Mouse (Mus musculus) activated CD4-positive, CD25-positive, alpha-beta regulatory T cell, adult 4 months (primary cell): ENCODE measurements around the gene Acsl1. TPM values are rescaled to one million over a fixed set of nuclear protein-coding genes. Genes with fewer than 3 reads are reported as not detected.
"Not testable (repeated sequence)": the region's sequence is repeated elsewhere in the genome, so short reads cannot be mapped to it uniquely, and the experiment has no call there.

Experiments
- ATAC-seq: one replicate; pipeline ENCODE4 v1.8.0; 2017
- polyA plus RNA-seq, 2 experiments: library from polyadenylated mRNA; unstranded; fragments of 100-300 nt; shearing (Covaris generic); gene quantifications; one replicate each; pipeline ENCODE4 v1.2.1; 2017

The Acsl1 gene
- polyA plus RNA-seq, 2 experiments from 2014 or later, result 8.1 to 9.7 TPM

DNA sequence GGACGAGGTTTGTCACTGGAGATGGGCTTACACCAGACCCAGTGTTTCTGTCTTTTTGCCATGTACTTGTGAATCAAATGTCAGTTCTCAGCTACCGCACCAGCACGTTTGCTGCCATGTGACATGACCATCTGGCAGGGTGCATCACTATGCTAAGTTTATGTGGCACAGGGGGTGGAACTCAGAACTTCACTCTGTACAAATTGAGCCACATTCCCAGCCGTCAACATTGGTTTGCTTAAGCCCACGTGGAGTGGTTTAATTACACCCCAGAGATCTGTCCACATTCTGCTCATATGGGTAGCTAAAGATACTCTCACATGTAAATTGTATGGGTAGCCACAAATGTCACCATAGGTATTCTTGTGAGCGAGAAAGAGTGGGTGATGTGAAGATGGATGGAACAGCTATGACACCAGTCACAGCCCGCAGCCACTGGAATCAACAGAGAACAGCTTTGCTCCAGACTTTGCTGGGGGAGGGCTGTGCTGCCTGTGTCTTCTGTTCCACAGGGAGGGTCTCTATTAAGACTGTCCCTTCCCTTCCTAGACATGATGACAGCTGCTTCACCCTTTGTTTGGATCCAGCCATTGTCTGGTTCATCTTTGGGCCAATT is 96.2 kb downstream of the Acsl1 start:
- no peak for ATAC-seq

DNA sequence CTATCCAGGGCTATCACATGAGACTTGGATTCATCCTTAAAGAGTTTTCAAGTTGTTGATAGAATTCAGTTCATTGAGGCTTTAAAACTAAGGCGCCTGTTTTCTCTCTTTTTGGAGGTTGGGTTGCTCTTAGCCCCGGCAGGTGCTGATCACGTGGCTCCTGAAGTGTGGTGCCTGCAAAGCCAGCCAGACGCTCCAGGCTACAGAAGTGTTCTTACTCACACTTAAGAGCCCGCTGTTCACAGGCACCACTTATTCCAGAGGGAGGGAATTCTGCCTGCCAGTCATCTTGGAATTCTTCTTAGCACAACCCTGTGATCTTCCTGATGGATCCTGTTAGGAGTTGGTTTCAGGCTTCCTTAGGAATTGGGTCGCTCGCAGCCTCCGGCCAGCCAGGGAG is 97.1 kb downstream of the Acsl1 start:
- no peak for ATAC-seq

DNA sequence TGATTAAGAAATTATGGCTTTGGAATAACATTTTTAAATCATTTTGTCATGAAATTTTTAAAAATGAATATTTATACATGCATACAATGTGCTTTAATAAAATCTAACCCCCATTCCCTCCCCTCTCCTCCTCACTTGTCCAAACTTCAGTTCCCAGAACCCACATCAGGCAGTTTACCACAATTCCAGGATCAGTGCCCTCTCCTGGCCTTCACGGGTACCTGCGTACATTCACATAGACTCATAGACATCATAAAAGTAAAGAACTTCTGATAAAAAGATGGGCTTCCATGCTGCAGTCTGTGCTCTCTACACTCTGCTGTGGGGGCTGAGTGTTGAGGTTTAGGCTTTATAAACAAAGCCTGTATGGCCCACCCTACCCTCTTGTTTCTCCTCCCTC is 98.1 kb downstream of the Acsl1 start:
- ATAC-seq, result no peak

DNA sequence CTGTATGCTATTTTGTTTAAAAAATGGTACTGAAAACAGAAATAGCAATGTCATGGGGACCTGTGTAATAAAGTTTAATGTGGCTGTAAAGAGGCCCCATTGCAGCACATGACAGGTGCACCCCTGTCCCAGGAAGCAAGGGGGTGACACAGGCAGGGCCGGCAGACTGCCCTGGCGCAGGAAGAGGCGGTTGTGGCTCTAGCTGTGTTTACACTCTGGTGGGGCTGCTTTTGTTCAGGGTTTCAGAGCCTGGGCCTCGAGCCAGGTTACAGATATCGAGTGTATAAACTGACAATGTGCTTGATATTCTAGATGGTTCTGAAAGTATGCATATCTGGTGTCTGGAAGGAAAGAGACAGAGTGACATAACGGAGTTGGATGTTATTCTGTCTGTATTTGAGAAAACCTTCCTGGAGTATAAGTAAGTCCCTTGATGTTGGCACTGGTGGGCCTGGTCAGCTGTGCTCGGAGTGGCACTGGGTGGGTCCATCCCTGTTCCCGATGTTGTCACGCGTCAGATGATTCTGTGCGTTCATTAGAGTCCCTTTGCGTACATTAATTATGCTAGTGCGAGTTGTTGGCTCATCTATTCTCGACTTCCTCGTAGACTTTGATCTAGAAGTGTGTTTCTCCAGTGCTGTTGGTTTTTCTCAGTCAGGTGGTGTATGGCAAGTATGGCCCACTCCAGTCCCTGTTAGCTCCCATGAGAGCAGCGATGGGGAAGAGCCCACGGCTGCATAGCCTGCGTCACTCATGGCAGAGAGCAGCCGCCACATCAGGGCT is 99.0 kb downstream of the Acsl1 start:
- no peak for ATAC-seq

DNA sequence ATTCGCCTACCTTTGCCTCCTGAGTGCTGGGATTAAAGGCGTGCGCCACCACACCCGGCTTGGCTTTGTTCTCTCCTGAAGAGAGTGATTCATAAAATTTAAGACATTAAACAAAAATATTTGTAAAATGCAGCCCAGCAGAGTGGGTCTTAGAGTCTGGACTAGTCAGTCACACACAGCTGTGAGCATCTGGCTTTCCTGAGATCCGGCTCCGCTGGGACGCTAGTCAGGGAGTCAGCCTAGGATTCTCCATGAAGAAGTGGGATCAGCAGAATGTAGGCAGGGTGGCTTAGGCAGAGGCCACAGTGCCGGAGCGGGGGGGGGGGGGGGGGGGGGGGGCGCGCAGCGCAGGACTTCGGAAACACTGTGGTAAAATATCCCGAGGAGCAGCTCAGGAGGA is 99.8 kb downstream of the Acsl1 start:
- ATAC-seq, result no peak

DNA sequence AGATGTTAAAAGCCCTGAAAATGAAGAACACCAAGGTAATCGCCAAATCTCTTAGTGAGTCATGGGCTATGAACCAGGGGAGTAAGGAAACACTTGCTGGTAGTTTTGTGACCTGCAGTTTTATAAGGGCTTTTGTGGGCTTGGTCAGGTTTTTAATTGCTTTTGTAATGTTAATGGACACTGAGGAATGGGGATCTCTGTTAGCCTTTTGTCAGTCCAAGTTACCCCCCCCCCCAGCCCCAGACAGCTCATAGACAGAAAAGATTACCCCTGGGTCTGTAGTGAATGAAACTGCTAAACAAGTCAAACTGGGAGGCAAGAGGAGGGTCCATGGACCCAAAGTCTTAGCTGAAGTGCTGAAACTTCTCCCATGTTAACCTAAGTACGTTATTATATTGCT is 102.6 kb downstream of the Acsl1 start:
- ATAC-seq, result no peak

DNA sequence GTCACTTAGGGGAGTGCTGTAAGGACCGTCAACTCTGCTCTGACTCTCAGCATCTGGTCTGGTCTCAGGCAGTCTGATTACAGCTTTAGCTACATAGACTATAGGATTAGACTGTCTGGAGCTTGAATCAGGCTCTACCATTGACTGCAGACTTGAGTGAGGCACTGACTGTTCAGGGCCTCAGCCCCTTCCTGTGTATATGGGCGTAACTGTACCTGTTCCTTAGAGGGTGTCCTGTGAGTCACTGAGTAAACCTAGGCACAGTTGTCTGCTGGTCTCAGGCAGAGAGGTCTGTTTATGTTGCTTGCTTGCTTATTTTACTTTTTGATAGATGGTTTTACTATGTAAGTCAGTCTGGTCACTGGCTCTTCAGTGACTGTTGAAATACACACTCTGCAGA is 103.1 kb downstream of the Acsl1 start:
- no peak for ATAC-seq

DNA sequence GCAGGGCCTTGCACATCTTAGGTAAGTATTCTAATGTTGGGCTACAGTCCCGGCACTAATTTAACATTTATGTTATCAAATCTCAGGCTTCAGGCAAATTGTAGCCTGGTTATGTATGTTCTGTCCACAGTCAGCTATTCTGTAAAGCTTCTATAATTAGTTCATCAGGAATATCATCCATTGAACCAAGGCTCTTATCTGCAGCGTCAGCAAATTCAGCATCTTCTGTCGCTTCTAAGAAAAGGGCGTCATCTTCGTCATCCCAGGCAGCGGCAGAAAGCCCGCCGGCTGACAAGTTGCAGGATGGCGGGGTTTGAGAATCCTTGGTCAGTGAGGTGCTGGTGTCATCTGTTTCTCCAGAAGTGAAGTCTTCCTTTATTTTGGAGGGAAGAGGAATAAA is 108.0 kb downstream of the Acsl1 start:
- no peak for ATAC-seq

DNA sequence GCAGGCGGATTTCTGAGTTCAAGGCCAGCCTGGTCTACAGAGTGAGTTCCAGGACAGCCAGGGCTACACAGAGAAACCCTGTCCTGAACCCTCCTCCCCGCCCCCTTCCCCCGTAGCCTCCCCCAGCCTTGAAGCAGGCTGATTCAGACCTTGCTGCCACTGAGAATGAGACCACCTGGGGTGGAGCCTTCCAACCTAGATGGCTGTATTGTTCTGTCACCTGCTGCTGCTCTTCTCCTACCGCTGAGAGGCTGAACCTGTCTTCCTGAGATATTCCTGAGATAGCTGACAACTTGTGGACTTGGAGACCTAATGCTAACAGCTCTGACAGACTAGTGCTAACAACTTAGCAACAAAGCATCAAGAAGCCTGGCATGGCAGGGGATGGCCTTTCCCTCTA is 113.5 kb downstream of the Acsl1 start:
- ATAC-seq, result not testable (repeated sequence)

DNA sequence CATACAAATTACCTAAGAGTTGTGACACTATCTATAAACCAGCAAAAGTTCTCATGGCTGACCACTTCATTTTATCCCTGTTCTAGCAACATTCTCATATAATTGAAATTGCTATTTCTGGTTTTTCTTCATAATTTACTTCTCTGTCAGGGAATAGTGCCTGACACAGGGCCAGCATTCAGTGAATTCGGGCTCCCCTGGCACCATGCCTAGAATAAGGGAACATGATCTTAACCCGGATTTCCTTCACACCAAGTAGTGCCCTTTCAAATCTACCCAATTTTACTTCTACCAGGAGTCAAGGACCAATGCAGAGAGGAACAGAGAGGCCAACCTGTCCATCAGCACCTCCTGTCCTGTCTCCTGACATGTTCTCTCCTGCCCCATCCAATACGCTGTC is 114.7 kb downstream of the Acsl1 start:
- ATAC-seq, result no peak

Other genes starting within 250 kb of the Acsl1 start
- not detected for gene Helt, start 176.4 kb upstream of the Acsl1 start, polyA plus RNA-seq
- 10 to 100 TPM; 11.2 to 12.4 TPM for gene Cenpu, start 81.0 kb downstream of the Acsl1 start, polyA plus RNA-seq
- 10 to 100 TPM; 30.0 to 37.4 TPM for gene Primpol, start 146.2 kb downstream of the Acsl1 start, polyA plus RNA-seq
- gene Casp3, start 146.3 kb downstream of the Acsl1 start, polyA plus RNA-seq, result 10 to 100 TPM; 74.3 to 76.0 TPM